Mouse (Mus musculus) kidney, postnatal 10 days (tissue): ENCODE data around the gene Zfp683.
A peak's percentile ranks its signal among the peaks of the same experiment; 100 is the strongest.

Experiments
- DNase-seq: peaks from one replicate; pipeline ENCODE4 v3.0.0; 2021; ENCODE audit warnings: mixed read lengths

Gene Zfp683

DNA sequence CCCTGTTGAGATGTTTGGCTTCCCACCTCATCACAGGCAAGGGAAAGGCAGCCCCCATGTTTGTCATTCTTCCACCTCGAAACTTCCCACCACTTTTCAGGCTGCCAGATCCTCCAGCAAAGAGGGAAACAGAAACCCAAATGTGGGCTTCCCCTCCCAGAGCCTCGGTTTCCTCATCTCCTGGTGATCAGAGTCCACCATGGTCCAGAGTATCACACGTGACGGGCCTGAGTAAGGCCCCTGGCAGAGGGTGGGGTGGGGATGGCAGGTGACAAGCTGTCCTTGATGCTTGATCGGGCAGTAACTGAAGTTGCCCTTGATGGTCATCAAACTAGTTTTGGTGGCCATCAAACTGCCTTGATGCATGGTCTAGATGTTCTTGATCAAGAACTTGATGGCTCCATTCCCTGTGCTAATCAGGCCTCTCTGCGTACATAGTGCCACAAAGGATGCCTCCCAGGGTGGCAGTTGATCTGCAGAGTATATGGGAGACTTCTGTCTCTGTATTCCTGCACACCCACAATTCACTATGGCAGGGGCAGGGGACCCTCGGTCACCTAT lies 40.4 kb downstream of the Zfp683 start:
- no peak for DNase-seq

DNA sequence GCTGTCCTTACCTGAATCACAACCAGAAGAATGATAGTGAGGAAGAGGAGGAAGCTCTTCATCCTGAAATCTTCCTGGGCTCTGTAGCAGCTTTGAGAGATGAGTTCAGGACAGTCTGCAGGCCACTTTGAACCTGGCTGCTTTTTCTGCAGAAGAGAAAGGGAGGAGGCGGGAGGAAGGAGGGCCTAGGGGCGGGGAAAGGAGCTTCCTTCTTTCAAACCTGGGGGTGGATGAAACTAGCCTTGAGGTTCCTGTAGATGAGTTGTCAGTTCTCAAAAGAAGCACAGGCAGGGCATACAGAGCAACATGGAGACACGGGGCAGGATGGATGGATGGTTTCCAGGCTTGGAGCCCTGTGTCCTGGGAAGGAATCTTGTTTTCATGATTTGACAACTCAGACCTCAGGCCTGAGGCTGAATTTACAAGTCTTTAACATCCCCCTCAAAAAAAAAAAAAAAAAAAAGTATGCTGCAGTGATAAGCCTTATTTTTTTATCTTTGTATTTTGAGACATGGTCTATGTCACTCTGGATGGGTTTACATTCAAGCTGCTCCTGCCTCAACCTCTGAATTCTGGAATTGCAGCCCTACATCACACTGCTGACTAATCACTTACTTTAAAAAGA lies 41.4 kb downstream of the Zfp683 start, which contains the start of gene Cd52:
Gene Cd52 (minus strand): TSS at position 160 of the 625 bp plus-strand sequence.
- DNase-seq = no peak

DNA sequence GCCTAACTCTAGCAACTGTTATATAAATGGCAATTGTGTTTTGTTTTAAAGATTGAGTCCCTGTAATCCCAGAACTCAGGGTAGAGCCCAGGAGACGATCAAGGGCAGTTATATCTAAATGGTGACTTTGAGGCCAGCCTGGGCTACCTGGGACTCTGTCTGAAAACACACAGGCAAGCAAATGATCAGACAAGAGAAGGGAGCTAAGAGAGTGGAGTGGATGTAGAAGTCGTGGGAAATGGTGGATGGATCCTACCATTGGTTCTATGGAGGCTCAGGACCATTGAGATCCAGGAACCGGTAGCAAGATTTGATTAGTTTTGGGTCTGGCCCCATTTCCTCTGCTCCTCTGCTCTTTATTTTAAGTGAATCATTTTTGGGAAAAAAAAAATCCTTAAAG lies 42.5 kb downstream of the Zfp683 start:
- DNase-seq = no peak

DNA sequence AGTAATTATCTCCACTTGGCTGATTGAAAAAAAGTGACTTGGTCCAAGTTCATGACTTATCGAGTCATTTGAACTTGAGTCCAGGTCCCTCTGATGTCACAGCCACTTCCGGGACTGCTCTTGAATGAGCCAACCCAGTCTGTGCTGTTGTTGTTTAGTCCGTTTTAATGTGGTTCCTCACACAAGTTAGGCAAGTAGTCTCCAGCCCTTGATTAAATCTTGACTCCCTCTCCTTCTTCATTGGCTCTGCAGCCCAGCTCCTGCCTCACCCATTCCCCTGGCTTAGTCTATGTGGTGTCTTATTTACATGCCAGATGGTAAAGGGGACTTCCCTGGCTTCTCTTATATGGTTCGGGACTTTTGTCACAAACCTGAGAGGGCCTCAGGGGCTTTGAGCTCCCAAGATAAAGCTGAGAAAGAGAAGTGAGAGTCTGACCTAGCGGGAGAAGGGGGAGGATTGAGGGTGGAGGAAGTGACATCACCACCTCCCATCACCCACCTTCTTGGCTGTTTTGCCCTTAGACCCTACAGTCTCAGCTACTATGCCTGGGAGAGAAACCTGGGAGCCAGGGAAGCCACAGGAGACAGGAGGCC lies 43.5 kb downstream of the Zfp683 start:
- no peak for DNase-seq

DNA sequence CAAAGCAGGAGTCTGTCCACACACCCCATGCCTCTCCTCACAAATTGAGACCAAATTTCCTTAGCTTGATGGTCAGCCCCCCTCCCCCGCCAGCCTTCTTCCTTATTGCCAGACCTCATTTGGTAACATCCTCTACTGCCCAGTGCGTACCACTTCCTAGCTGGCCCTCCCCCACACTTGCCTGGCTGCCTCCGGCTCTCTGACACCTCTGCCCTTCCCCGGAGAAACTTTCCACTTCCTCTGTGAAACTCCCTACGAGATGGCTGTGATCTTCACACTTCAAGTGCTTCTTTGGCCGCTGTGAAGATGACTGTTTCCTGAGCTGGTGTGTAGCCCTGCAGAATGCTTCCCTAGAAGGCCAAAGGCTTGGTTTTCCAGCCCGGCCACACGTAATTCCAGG lies 45.0 kb downstream of the Zfp683 start:
- peak; percentile 54 for DNase-seq

DNA sequence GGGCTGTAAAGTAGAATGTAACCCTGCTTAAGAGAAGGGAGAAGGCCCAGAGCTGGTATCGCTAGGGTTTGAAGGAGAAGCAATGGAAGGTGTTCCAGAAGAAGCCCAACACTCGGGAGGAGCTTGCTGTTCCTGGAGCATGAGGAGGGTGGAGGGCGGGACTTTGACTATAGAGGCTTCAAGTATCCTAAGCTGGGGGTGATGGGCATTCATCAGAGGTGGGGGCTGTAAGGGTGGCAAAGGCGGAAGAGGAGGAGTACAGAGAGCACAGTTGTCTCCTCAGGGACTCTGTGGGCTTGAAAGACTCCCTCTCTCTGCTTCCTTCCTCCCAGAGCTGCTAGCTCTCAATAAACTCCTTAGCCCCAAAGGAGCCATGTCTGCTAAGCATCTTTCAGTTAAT lies 46.6 kb downstream of the Zfp683 start:
- no peak for DNase-seq

DNA sequence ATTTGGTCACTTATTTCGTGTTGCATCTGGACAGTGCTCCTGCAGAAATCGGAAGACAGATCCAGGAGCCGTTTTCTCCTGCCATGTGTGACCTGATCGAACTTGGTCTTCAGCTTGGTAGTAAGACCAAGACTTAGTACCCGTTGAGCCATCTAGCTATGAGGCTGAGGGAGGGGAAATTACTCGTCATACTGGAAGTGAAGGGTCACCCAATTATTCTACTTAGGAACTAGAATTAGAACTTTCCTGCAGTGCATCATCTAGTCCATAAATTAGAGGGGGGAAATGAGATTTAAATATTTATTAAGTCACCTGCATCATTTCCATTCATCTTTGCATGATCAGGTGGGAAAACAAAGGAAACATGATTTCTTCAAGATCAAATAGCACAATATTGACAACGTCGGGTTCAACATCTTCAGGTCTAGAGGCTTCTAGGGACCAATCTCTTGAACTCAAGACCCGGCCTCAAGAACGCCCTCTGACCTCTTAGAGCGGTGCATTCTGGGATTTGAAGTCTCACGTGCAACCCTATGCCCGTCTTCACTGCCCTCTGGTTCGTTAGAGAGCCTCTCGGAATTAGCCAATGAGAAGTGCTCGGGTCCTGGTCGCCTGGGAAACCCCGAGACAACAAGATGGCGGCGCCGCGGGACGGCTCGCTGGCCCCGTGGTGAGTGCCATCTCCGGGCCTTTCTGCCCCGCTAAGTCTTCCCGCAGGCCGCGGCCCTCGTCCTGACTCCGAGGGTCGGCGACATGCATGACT lies 48.5 kb downstream of the Zfp683 start, which contains the start of gene Ubxn11:
Gene Ubxn11 (plus strand): TSS at position 592 of the 763 bp plus-strand sequence.
- peak; percentile 90 for DNase-seq

DNA sequence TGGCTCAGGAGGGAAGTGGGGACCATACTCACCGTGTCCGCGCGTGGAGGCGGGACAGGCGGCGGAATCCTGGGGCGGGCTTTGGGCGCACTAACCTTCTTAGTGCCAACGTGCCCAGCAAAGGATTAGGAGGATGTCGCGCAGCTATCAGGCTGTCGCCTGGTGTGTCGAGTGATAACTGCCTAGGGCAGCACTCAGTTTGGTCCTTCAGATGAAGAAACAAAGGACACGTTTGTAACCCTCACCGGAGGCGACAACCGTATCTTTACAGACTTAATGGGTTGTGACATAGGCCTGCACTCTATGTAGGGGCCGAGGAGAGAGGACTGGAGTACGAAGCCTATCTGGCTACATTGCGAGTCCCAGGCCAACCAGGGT lies 49.1 kb downstream of the Zfp683 start:
- no peak for DNase-seq

DNA sequence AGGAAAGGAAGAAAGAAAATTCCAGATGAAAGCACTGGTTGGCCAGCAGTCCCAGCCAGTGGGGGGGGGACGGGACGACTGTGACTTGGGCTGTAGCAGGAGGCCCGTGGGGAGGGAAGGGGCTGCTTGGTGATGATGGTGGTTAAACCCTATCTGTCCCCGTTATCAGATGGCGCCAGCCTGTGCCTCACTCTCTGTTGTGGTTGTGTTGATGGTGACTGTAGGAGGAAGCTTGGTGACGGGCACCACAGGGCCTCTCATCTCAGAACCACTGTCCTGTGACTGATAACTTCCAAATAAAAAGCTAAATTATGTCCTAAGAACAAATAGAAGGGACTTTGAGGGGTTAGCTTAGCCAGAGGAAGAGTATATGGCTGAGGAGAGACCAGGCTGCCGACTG lies 52.5 kb downstream of the Zfp683 start:
- no peak for DNase-seq

DNA sequence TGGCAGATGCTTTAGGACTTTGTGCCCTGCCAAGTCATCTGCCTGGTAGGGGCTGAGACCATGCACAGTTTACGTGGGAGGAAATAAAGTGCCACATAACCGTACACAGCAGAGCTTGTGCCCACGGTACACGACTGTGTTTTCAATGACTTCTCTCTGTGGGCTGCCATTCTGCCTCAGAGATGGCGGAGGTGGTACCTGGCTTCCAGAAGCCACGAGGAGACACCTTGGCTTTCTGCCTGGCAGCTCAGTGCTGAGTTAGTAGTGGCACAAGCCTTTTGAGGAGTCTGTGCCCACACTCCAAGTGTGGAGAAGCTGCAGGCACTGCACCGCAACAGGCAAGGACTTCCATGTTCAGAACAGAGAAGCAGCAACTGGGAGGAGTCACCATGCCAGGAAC lies 54.1 kb downstream of the Zfp683 start:
- no peak for DNase-seq

DNA sequence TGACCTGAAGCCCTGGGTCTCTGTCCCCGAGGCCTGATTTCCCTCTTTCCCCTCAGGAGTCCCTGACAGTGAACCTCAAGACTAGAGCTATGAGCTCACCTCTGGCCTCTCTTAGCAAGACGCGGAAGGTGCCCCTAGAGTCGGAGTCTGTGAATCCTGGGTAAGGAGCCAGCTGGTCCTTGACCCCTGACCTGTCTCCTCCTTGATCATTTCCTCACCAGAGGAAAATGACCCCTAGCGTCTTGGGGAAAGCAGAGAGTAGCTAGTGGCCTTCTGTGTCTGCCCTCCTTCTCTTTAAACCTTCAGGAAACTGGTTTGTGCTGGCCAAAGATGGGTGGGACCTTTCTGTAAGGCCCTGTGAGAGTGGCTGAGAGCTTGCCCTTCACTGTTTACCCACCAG lies 54.6 kb downstream of the Zfp683 start:
- no peak for DNase-seq
